Mouse (Mus musculus): ENCODE data around the gene Arhgap25. TPM values are rescaled to one million over a fixed set of nuclear protein-coding genes. Genes with fewer than 3 reads are reported as not detected.

The Arhgap25 gene
- total and polyA plus RNA-seq, 3 experiments: 3.4 to 5.2 TPM; not detected in 1

DNA sequence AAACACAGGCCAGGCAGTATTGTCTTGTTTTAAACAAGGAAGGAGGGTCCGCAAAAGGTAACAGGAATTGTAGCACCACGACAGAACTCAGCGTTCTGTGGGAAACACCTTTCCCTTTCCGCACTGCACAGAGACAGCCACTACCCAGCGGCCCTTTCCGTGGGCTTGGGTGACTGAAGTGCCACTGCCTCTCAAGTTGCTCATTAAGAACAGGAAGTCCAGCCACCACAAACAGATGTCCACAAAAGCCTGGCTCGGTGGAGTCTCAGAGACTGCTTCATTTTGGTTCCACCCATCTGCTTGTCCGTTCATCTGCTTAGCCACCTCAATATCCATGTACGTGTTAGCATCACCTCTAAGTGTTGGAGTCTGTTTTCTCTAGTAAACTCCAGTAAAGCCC, 38.7 kb downstream of the Arhgap25 start:
- H3K9ac ChIP-seq (ENCODE audit: control insufficient read depth, low read depth, low read length, poor library complexity, severe bottlenecking): no peak overlapping the region
- H3K27me3 ChIP-seq (ENCODE audit: control insufficient read depth in 1 of 2, insufficient read depth in 2 of 2, low read length in 2 of 2): no peaks in the 10 kb centered on the region
- no peak for DNase-seq (ENCODE audit: low read depth, low spot score)
- no peaks in the 10 kb centered on the region for H3K79me2 ChIP-seq (ENCODE audit: control insufficient read depth, insufficient read depth, low read length, poor library complexity)
- H3K36me3 ChIP-seq (ENCODE audit: control insufficient read depth in 1 of 2, insufficient read depth in 2 of 2, low read length in 2 of 2): peaks cover 0 to 7% of the 10 kb centered on the region in 2 experiments; a peak in 2 of 4 replicates
- TF ChIP-seq TBP (IDR thresholded peaks at IDR 0.05; ENCODE audit: low read depth, low read length): no peak
- TF ChIP-seq SMC3 (IDR thresholded peaks at IDR 0.05; ENCODE audit: low read depth, low read length): no peak
- TF ChIP-seq RAD21 (IDR thresholded peaks at IDR 0.05; ENCODE audit: low read depth, low read length): no peak
- no peak for TF ChIP-seq HCFC1 (IDR thresholded peaks at IDR 0.05; ENCODE audit: low read depth, low read length)
- no peak for TF ChIP-seq E2F4 (IDR thresholded peaks at IDR 0.05; ENCODE audit: borderline replicate concordance, low read depth, low read length)
- TF ChIP-seq ZMIZ1 (IDR thresholded peaks at IDR 0.05; ENCODE audit: low read depth, low read length): no peak
- no peak for TF ChIP-seq CHD1 (IDR thresholded peaks at IDR 0.05; ENCODE audit: low read depth, low read length)
- TF ChIP-seq ELF1 (IDR thresholded peaks at IDR 0.05; ENCODE audit: low read depth, low read length): no peak
- TF ChIP-seq GABPA (IDR thresholded peaks at IDR 0.05; ENCODE audit: low read depth, low read length): no peak
- no peak for TF ChIP-seq ETS1 (IDR thresholded peaks at IDR 0.05; ENCODE audit: low read depth, low read length)
- no peak for TF ChIP-seq CTCF (IDR thresholded peaks at IDR 0.05 in 2 of 3, conservative IDR thresholded peaks at IDR 0.05 in 1 of 3; ENCODE audit: control insufficient read depth in 1 of 3, insufficient read depth in 1 of 3, low read depth in 2 of 3, low read length in 3 of 3, poor library complexity in 1 of 3, severe bottlenecking in 1 of 3)
- no peak for TF ChIP-seq TAL1 (IDR thresholded peaks at IDR 0.05; ENCODE audit: low read length)
- TF ChIP-seq MAZ (IDR thresholded peaks at IDR 0.05; ENCODE audit: low read depth, low read length): no peak
- TF ChIP-seq NELFE (IDR thresholded peaks at IDR 0.05; ENCODE audit: low read depth, low read length): no peak
- H3K4me3 ChIP-seq (ENCODE audit: control insufficient read depth in 1 of 2, insufficient read depth in 1 of 2, low read depth in 2 of 2, low read length in 2 of 2): no peak overlapping the region
- no peaks in the 10 kb centered on the region for H3K9me3 ChIP-seq (replicated peaks; ENCODE audit: insufficient read depth, low read length)
- H3K4me1 ChIP-seq (ENCODE audit: control insufficient read depth in 1 of 2, insufficient read depth in 2 of 2, low read length in 2 of 2): peaks cover 1 to 11% of the 10 kb centered on the region in 2 experiments; a peak in 3 of 4 replicates
- no peak overlapping the region for H3K27ac ChIP-seq (ENCODE audit: control insufficient read depth, low read depth, low read length)

DNA sequence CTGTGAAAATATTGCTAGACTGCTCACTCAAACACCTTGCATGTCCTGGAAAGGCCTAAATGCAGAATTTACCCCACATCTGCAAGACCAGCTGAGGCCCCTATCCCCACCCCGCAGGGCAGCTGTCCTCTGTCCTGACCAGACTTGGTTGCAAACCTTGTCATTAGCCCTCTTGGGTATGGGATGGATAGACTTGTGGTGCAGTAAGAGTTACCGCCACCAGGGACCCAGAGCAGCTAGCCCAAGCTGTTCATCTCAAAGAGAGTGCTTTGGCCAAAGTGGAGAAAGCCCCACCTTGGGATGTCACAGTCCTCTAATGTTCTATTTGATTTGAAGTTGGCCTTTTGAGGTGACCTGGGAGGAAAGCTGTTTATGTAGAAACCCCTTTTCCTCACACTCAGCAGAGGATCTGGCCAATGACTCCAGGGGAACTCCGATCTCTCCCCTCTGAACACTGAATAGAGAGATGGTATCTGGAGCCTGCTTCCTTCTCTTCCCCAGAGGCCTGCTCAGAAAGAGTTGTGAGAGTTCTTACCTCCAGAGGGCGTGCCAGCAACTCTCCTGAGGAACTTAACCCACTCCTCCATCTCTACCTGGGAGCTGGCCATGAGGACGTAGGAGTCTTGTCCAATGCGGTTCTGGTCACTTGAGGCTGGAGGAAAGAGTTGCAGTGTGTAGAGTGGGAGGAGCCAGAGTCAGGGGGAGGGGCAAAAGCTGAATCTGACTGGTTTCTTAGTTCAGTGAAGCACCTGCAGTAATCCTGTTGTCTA, 45.2 kb downstream of the Arhgap25 start:
- Histone ChIP-seq H3K4me3 (ENCODE audit: control insufficient read depth in 1 of 2, insufficient read depth in 1 of 2, low read depth in 2 of 2, low read length in 2 of 2) (no peak overlapping the region), H3K79me2 (ENCODE audit: control insufficient read depth, insufficient read depth, low read length, poor library complexity) (no peaks in the 10 kb centered on the region), H3K9me3 (replicated peaks; ENCODE audit: insufficient read depth, low read length) (no peaks in the 10 kb centered on the region), H3K9ac (ENCODE audit: control insufficient read depth, low read depth, low read length, poor library complexity, severe bottlenecking) (no peak overlapping the region), H3K27me3 (ENCODE audit: control insufficient read depth in 1 of 2, insufficient read depth in 2 of 2, low read length in 2 of 2) (no peaks in the 10 kb centered on the region), H3K27ac (ENCODE audit: control insufficient read depth, low read depth, low read length) (no peak overlapping the region), H3K4me1 (ENCODE audit: control insufficient read depth in 1 of 2, insufficient read depth in 2 of 2, low read length in 2 of 2) (0 out of 4 replicates have a peak, but pooled peaks cover 0 to 2% of the 10 kb centered on the region in 2 experiments), H3K36me3 (ENCODE audit: control insufficient read depth in 1 of 2, insufficient read depth in 2 of 2, low read length in 2 of 2) (no peaks in the 10 kb centered on the region)
- TF ChIP-seq USF2 (IDR thresholded peaks at IDR 0.05; ENCODE audit: borderline replicate concordance in 1 of 2, insufficient read depth in 1 of 2, low read depth in 1 of 2, low read length in 2 of 2) (no peak), SIN3A (IDR thresholded peaks at IDR 0.05; ENCODE audit: low read length) (no peak), POLR2A (IDR thresholded peaks at IDR 0.05; ENCODE audit: control insufficient read depth in 1 of 2, insufficient read depth in 1 of 2, low read depth in 1 of 2, low read length in 2 of 2, poor library complexity in 1 of 2) (no peak), ZNF384 (IDR thresholded peaks at IDR 0.05; ENCODE audit: low read depth, low read length) (no peak), MYB (IDR thresholded peaks at IDR 0.05; ENCODE audit: low read depth, low read length) (no peak), CTCF (IDR thresholded peaks at IDR 0.05 in 2 of 3, conservative IDR thresholded peaks at IDR 0.05 in 1 of 3; ENCODE audit: control insufficient read depth in 1 of 3, insufficient read depth in 1 of 3, low read depth in 2 of 3, low read length in 3 of 3, poor library complexity in 1 of 3, severe bottlenecking in 1 of 3) (peak; percentile 33 to 64 (median 59)), SMC3 (IDR thresholded peaks at IDR 0.05; ENCODE audit: low read depth, low read length) (peak; percentile 65), CHD1 (IDR thresholded peaks at IDR 0.05; ENCODE audit: low read depth, low read length) (no peak), RAD21 (IDR thresholded peaks at IDR 0.05; ENCODE audit: low read depth, low read length) (peak; percentile 28)
- peak; percentile 50 for DNase-seq (ENCODE audit: low read depth, low spot score)

Data from MEL (cell line).